ENCODE assay signal across 8 mouse cellular contexts in genomic region chr19:9082191-9083009, GRCm38 (mm10). TPM values are rescaled to one million over a fixed set of nuclear protein-coding genes. Genes with fewer than 3 reads are reported as not detected.
A peak's percentile ranks its signal among the peaks of the same experiment; 100 is the strongest.
DNase-seq lines count a peak whose midpoint lies in the region; ATAC-seq and TF ChIP-seq lines count a peak whose summit lies in the region.

No protein-coding gene starts in this region.

- no peaks in the 10 kb centered on the region for H3K9me3 ChIP-seq in heart, embryonic 13.5 days
- no peaks in the 10 kb centered on the region for H3K9me3 ChIP-seq in kidney, postnatal 0 days (replicated peaks; ENCODE audit: low read length)
- no peaks in the 10 kb centered on the region for H3K9me3 ChIP-seq in liver, embryonic 11.5 days (ENCODE audit: control insufficient read depth, low read length)

- no peak for TF ChIP-seq POLR2A in bone marrow macrophage, adult 2 months (IDR thresholded peaks at IDR 0.05; ENCODE audit: borderline replicate concordance, low read depth, low read length)
- no peak for TF ChIP-seq POLR2A in embryonic fibroblast, embryonic 13.5 days (IDR thresholded peaks at IDR 0.05; ENCODE audit: low read depth, low read length)
- peak; percentile 46 for TF ChIP-seq POLR2A in myocyte (IDR thresholded peaks at IDR 0.05; ENCODE audit: insufficient read length, low read depth)

- peak overlapping the region; percentile 28; the same call in 1 of the 2 replicates for H3K27ac ChIP-seq in bone marrow macrophage, adult 2 months (ENCODE audit: insufficient read depth, low read depth, low read length)
- peak overlapping the region; percentile 65 for H3K27ac ChIP-seq in embryonic fibroblast, embryonic 13.5 days (ENCODE audit: insufficient read depth, low read length)
- no peak overlapping the region for H3K27ac ChIP-seq in heart, embryonic 13.5 days (replicated peaks)
- H3K27ac ChIP-seq in kidney, postnatal 0 days: peak overlapping the region; percentile 33; the same call in 1 of the 2 replicates
- no peak overlapping the region for H3K27ac ChIP-seq in liver, embryonic 11.5 days (ENCODE audit: low read depth, low read length)

- H3ac ChIP-seq in myocyte (ENCODE audit: control insufficient read depth, insufficient read length): no peak overlapping the region

- peaks cover 22% of the 10 kb centered on the region for H3K4me1 ChIP-seq in bone marrow macrophage, adult 2 months (ENCODE audit: control insufficient read depth, insufficient read depth, low read length)
- H3K4me1 ChIP-seq in embryonic fibroblast, embryonic 13.5 days (ENCODE audit: control insufficient read depth, insufficient read depth, low read length): peaks cover 20% of the 10 kb centered on the region
- H3K4me1 ChIP-seq in heart, embryonic 13.5 days: peaks cover 23% of the 10 kb centered on the region
- peaks cover 6% of the 10 kb centered on the region; the same call in 1 of the 2 replicates for H3K4me1 ChIP-seq in kidney, postnatal 0 days (replicated peaks; ENCODE audit: insufficient read depth, low read length)
- H3K4me1 ChIP-seq in liver, embryonic 11.5 days (replicated peaks; ENCODE audit: control insufficient read depth, insufficient read depth, low read length): 0 out of 2 replicates have a peak, but pooled peaks cover 3% of the 10 kb centered on the region

- H3K27me3 ChIP-seq in heart, embryonic 13.5 days (replicated peaks): no peaks in the 10 kb centered on the region
- H3K27me3 ChIP-seq in kidney, postnatal 0 days (ENCODE audit: insufficient read depth, low read length): no peaks in the 10 kb centered on the region
- H3K27me3 ChIP-seq in liver, embryonic 11.5 days (replicated peaks; ENCODE audit: control insufficient read depth, insufficient read depth, low read length): no peaks in the 10 kb centered on the region
- no peaks in the 10 kb centered on the region for H3K27me3 ChIP-seq in myocyte (ENCODE audit: control insufficient read depth, insufficient read depth, insufficient read length)

- WGBS in heart, embryonic 13.5 days: 19% methylated on average over 23 of the region's 23 CpGs
- 13% methylated on average over 23 of the region's 23 CpGs for WGBS in kidney, postnatal 0 days
- WGBS in liver, embryonic 11.5 days: 19% methylated on average over 23 of the region's 23 CpGs

- H3K4me2 ChIP-seq in heart, embryonic 13.5 days: peak overlapping the region; percentile 58
- peak overlapping the region; percentile 25 for H3K4me2 ChIP-seq in kidney, postnatal 0 days (ENCODE audit: low read length)
- peak overlapping the region; percentile 38 for H3K4me2 ChIP-seq in liver, embryonic 11.5 days
- H3K4me2 ChIP-seq in myocyte (ENCODE audit: low read depth): peak overlapping the region; percentile 71

- no peaks in the 10 kb centered on the region for H3K36me3 ChIP-seq in heart, embryonic 13.5 days
- no peaks in the 10 kb centered on the region for H3K36me3 ChIP-seq in kidney, postnatal 0 days (ENCODE audit: insufficient read depth, low read length)
- H3K36me3 ChIP-seq in liver, embryonic 11.5 days (ENCODE audit: control insufficient read depth, insufficient read depth, low read length): no peaks in the 10 kb centered on the region
- no peaks in the 10 kb centered on the region for H3K36me3 ChIP-seq in myocyte (ENCODE audit: control insufficient read depth, insufficient read depth)

- H3K4me3 ChIP-seq in bone marrow macrophage, adult 2 months (ENCODE audit: insufficient read depth, low read length): no peak overlapping the region; the same call in 1 of the 2 replicates
- no peak overlapping the region for H3K4me3 ChIP-seq in embryonic fibroblast, embryonic 13.5 days (ENCODE audit: insufficient read depth, low read length)
- peak overlapping the region; percentile 29; the same call in 1 of the 2 replicates for H3K4me3 ChIP-seq in heart, embryonic 13.5 days
- no peak overlapping the region for H3K4me3 ChIP-seq in kidney, postnatal 0 days (replicated peaks; ENCODE audit: low read depth, low read length)
- H3K4me3 ChIP-seq in liver, embryonic 11.5 days (ENCODE audit: low read depth, low read length): peak overlapping the region; percentile 8; the same call in 1 of the 2 replicates
- H3K4me3 ChIP-seq in myocyte: no peak overlapping the region

- peak overlapping the region; percentile 47; the same call in 1 of the 2 replicates for H3K9ac ChIP-seq in heart, embryonic 13.5 days
- peak overlapping the region; percentile 18; the same call in 1 of the 2 replicates for H3K9ac ChIP-seq in kidney, postnatal 0 days (ENCODE audit: low read depth, low read length)
- 0 out of 2 replicates have a peak overlapping the region, but pooled peaks have one; percentile 27 for H3K9ac ChIP-seq in liver, embryonic 11.5 days (ENCODE audit: low read depth, low read length)

- DNase-seq in B cell, adult 2 months: peak; percentile 91 to 92
- peak; percentile 94 for DNase-seq in kidney, postnatal 0 days (ENCODE audit: low spot score)
- DNase-seq in liver, embryonic 11.5 days (ENCODE audit: low spot score): peak; percentile 80
- DNase-seq in spleen, postnatal 4 days (ENCODE audit: low spot score in 2 of 2): peak; percentile 79 to 93

- peak; percentile 66; the same call in 1 of the 2 replicates for ATAC-seq in heart, embryonic 13.5 days (ENCODE audit: extremely low read depth, insufficient number of reproducible peaks, low FRiP score, low TSS enrichment)
- peak; percentile 91 for ATAC-seq in kidney, postnatal 0 days (replicated peaks; ENCODE audit: low FRiP score, low read depth)
- ATAC-seq in liver, embryonic 11.5 days (replicated peaks; ENCODE audit: low FRiP score): peak; percentile 86

- TF ChIP-seq CTCF in bone marrow macrophage, adult 2 months (IDR thresholded peaks at IDR 0.05; ENCODE audit: low read depth, low read length): peak; percentile 87
- TF ChIP-seq CTCF in embryonic fibroblast, embryonic 13.5 days (IDR thresholded peaks at IDR 0.05; ENCODE audit: borderline replicate concordance, insufficient read depth, low read length): peak; percentile 81
- peak; percentile 98 for TF ChIP-seq CTCF in kidney, postnatal 0 days (IDR thresholded peaks at IDR 0.05; ENCODE audit: low read depth)

- no peaks in the 10 kb centered on the region for H3K79me2 ChIP-seq in myocyte (ENCODE audit: control insufficient read depth, insufficient read depth)

TF ChIP-seq in myocyte, 11 proteins besides CTCF, POLR2A, EP300 and RAD21:
- TF ChIP-seq SRF (IDR thresholded peaks at IDR 0.05; ENCODE audit: control insufficient read depth, insufficient read length, low read depth) (no peak), REST (IDR thresholded peaks at IDR 0.05; ENCODE audit: insufficient read depth, insufficient read length) (no peak), MYOG (IDR thresholded peaks at IDR 0.05; ENCODE audit: control insufficient read depth in 1 of 3, insufficient read depth in 1 of 3, insufficient read length in 2 of 3, low read depth in 2 of 3) (peak in 1 of 3 experiments; percentile 39), TCF3 (IDR thresholded peaks at IDR 0.05; ENCODE audit: insufficient read length, low read depth) (no peak), POLR2AphosphoS2 (IDR thresholded peaks at IDR 0.05; ENCODE audit: insufficient read length, low read depth) (peak; percentile 69)

RNA-seq across cellular contexts. Expression of gene Scgb1a1, which starts 5.4 kb away (rescaled TPM):
- polyA plus RNA-seq in bone marrow macrophage, adult 2 months (2012; ENCODE audit: insufficient read depth, insufficient read length, missing spikeins): not detected in 2 replicates
- polyA plus RNA-seq in embryonic fibroblast, embryonic 13.5 days (2011; ENCODE audit: insufficient read length, low read depth, missing spikeins): not detected in 2 replicates
- not detected in 2 replicates for polyA plus RNA-seq in heart, embryonic 13.5 days (2015; fragmentation: Nextera tagmentation; extraction: Ambion mirVana)
- polyA plus RNA-seq in kidney, postnatal 0 days (2015; fragmentation: Nextera tagmentation; extraction: Ambion mirVana): not detected in 2 replicates
- not detected in 2 replicates for polyA plus RNA-seq in liver, embryonic 11.5 days (2014; fragmentation: Nextera tagmentation; extraction: Ambion mirVana)
- not detected for polyA plus RNA-seq in myocyte (2012; fragmentation: generic; extraction: Trizol)

RNA-seq across cellular contexts. Expression of gene Asrgl1, which starts 53.0 kb away (rescaled TPM):
- 4.0 and 6.0 TPM in 2 replicates for polyA plus RNA-seq in bone marrow macrophage, adult 2 months (2012; ENCODE audit: insufficient read depth, insufficient read length, missing spikeins)
- polyA plus RNA-seq in embryonic fibroblast, embryonic 13.5 days (2011; ENCODE audit: insufficient read length, low read depth, missing spikeins): 2.8 and 3.3 TPM in 2 replicates
- polyA plus RNA-seq in heart, embryonic 13.5 days (2015; fragmentation: Nextera tagmentation; extraction: Ambion mirVana): 12.6 and 13.7 TPM in 2 replicates
- 13.4 and 14.6 TPM in 2 replicates for polyA plus RNA-seq in kidney, postnatal 0 days (2015; fragmentation: Nextera tagmentation; extraction: Ambion mirVana)
- polyA plus RNA-seq in liver, embryonic 11.5 days (2014; fragmentation: Nextera tagmentation; extraction: Ambion mirVana): 21.2 and 25.1 TPM in 2 replicates
- polyA plus RNA-seq in myocyte (2012; fragmentation: generic; extraction: Trizol): 5.0 TPM

Comparison
In these comparisons a context has a peak if more than half of its experiments do, and no peak if none do; other contexts are left out.
1. H3K27ac ChIP-seq: peak in bone marrow macrophage, adult 2 months (single experiment), embryonic fibroblast, embryonic 13.5 days (single experiment) and kidney, postnatal 0 days (single experiment); none in heart, embryonic 13.5 days (single experiment) and liver, embryonic 11.5 days (single experiment).
2. H3K4me3 ChIP-seq: peak in heart, embryonic 13.5 days (single experiment) and liver, embryonic 11.5 days (single experiment); none in bone marrow macrophage, adult 2 months (single experiment), embryonic fibroblast, embryonic 13.5 days (single experiment), kidney, postnatal 0 days (single experiment) and myocyte (single experiment).
3. Peak in every context shown above with its lines, with median percentiles within 50 percentile points of each other: DNase-seq, CTCF ChIP-seq, ATAC-seq, H3K4me2 ChIP-seq and H3K9ac ChIP-seq.